Mouse (Mus musculus) liver, postnatal 0 days (tissue): ENCODE measurements around the gene Panx2. TPM values are rescaled to one million over a fixed set of nuclear protein-coding genes. Genes with fewer than 3 reads are reported as not detected.

Experiments
- ATAC-seq: fragments of 200-750 bp; cut with Nextera tagmentation; 2 replicates; pipeline ENCODE4 v1.8.0; 2017; ENCODE audit warnings: mild to moderate bottlenecking, moderate library complexity
- DNase-seq: peaks from one replicate; pipeline ENCODE4 v3.0.0-alpha.2; 2016
- H3K27ac ChIP-seq: fragments of 300-500 bp; sonication (generic); 2 replicates; pipeline ENCODE4 v1.5.1; 2014; ENCODE audit warnings: antibody characterized with exemption, moderate library complexity, mild to moderate bottlenecking, low read depth
- H3K27me3 ChIP-seq: fragments of 300-500 bp; sonication (generic); 2 replicates; pipeline ENCODE4 v1.6.1; 2014; ENCODE audit warnings: low read length, control low read depth, mixed read lengths; ENCODE audit not compliant: insufficient read depth
- H3K36me3 ChIP-seq: fragments of 300-500 bp; sonication (generic); replicated peaks from 2 replicates; pipeline ENCODE4 v1.6.1; 2014; ENCODE audit warnings: mild to moderate bottlenecking, control low read depth, low read length, moderate library complexity, mixed read lengths; ENCODE audit not compliant: insufficient read depth
- H3K4me1 ChIP-seq: fragments of 300-500 bp; sonication (generic); 2 replicates; pipeline ENCODE4 v1.6.1; 2014; ENCODE audit warnings: antibody characterized with exemption, mild to moderate bottlenecking, control low read depth; ENCODE audit not compliant: insufficient read depth
- H3K4me2 ChIP-seq: fragments of 300-500 bp; sonication (generic); 2 replicates; pipeline ENCODE4 v1.6.1; 2014; ENCODE audit warnings: low read depth, mild to moderate bottlenecking, low read length, moderate library complexity, mixed read lengths
- H3K4me3 ChIP-seq: fragments of 300-500 bp; sonication (generic); 2 replicates; pipeline ENCODE4 v1.5.1; 2014; ENCODE audit warnings: low read depth, low read length
- H3K9ac ChIP-seq: fragments of 300-500 bp; sonication (generic); replicated peaks from 2 replicates; pipeline ENCODE4 v1.6.1; 2014; ENCODE audit warnings: mild to moderate bottlenecking, moderate library complexity
- H3K9me3 ChIP-seq: fragments of 300-500 bp; sonication (generic); 2 replicates; pipeline ENCODE4 v1.6.1; 2016; ENCODE audit warnings: mild to moderate bottlenecking, control low read depth, low read length, mixed read lengths
- CTCF ChIP-seq: sonication (generic); IDR thresholded peaks from 2 replicates; pipeline ENCODE4 v1.5.1; 2016; ENCODE audit warnings: antibody characterized with exemption, low read depth
- EP300 ChIP-seq: IDR thresholded peaks from 2 replicates; pipeline ENCODE4 v1.6.1; 2016; ENCODE audit warnings: antibody characterized with exemption, low read depth, mild to moderate bottlenecking
- WGBS: fragments of 180-500 bp; shearing (Covaris S2); extraction: QIAGEN DNeasy Blood & Tissue Kit; methylation state at CpG from one replicate; pipeline ENCODE4 v1.1.7; 2014; ENCODE audit not compliant: insufficient replicate concordance; 5-methylcytosine and 5-hydroxymethylcytosine counted together
- polyA plus RNA-seq: library from polyadenylated mRNA; unstranded; fragments of >200 nt; fragmentation: Nextera tagmentation; extraction: Ambion mirVana; gene quantifications from 2 replicates; pipeline ENCODE4 v1.2.1, GENCODE M21; 2015

Panx2 gene
- polyA plus RNA-seq, 1 experiment from 2014 or later = not detected

DNA sequence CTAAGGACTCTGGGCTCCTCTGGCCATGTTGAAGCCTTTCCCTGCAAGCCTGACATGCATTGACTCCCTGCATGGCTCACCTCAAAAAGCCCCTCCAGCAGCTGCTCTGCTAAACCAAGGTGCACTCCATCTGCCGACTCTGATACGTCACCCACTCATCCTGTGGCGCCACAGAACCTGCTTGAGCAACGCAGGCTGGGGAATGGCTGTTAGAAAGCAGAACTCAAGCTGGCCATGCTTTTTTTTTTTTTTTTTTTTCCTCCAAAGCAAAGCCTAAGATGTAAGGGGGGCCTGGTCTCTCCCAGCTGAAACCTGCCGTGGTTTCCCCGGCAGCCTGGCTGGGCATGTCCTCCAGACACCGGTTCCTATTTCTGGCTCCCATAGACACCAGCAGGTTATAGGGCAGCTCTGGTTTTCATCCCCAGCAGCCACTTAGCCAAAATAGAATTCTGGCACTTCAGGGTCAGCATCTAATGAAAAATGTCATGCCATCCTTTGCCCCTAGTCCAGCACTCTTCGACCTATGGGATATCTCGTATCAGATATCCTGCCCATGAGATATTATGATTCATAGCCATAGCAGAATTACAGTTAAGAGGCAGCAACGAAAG is 14.6 kb downstream of the Panx2 start:
- ATAC-seq (no peak), DNase-seq (peak; percentile 49)
- TF ChIP-seq EP300 (no peak), CTCF (no peak)
- 55% methylated on average over 10 of the region's 10 CpGs for WGBS
- peaks cover 36% of the 10 kb centered on the region for H3K4me1 ChIP-seq
- 0 out of 2 replicates have a peak, but pooled peaks cover 3% of the 10 kb centered on the region for H3K27me3 ChIP-seq
- H3K36me3 ChIP-seq = no peaks in the 10 kb centered on the region
- H3K9ac ChIP-seq = no peak overlapping the region
- 0 out of 2 replicates have a peak overlapping the region, but pooled peaks have one; percentile 18 for H3K4me2 ChIP-seq
- 0 out of 2 replicates have a peak overlapping the region, but pooled peaks have one; percentile 6 for H3K27ac ChIP-seq
- no peaks in the 10 kb centered on the region for H3K9me3 ChIP-seq
- no peak overlapping the region for H3K4me3 ChIP-seq

DNA sequence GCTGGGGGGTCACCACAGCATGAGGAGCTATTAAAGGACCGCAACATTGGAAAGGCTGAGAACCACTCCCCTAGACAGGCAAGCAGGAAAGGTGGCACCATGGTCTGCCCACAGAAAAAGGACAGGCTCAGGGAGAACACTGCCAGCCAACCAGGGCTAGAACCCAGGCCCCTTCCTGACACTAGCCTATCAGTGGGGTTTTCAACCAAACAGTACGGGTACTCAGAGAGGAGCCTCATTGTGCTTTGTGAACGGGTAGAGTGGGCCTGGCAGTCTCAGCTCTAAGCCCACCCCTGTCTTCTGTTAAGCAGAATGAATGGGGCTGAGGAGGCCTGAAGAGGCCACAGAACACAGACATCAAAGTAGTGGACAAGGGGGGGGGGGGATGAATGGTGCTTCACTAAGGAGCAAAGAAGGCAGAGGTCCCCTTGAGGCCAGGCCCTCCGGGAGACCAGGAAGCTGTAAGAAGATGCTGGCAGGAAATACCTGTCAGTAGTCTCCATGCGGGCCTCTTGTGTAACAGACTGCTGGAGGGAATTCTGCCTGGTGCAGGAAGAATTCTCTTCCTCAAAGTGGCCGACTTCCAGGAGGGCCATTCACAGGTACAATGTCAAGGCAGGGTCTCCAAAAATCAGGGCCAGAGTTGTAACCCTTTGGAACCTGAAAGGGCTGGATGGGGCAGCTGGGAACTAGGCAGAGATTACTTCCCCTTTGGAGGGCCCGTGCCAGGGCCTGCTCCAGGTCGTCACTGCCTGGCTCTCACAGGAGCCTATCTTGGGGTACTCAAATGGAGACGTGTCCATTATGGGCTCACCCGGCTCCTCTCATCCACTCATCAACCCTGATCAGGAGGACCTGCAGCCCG is 15.3 kb downstream of the Panx2 start, which contains the start of gene Trabd:
Trabd (plus strand) TSS at position 512 of the 865 bp plus-strand sequence.
- ATAC-seq (no peak), DNase-seq (no peak)
- H3K27ac ChIP-seq = peak within 1 kb of the TSS; percentile 83
- H3K4me2 ChIP-seq = peak within 1 kb of the TSS; percentile 98
- no peaks in the 10 kb centered on the region for H3K9me3 ChIP-seq
- 34% methylated on average over 11 of the region's 11 CpGs for WGBS
- H3K4me3 ChIP-seq = peak within 1 kb of the TSS; percentile 82
- H3K9ac ChIP-seq = peak within 1 kb of the TSS; percentile 90
- TF ChIP-seq EP300 = no peak
- TF ChIP-seq CTCF = no peak
- peaks cover 36% of the 10 kb centered on the region for H3K4me1 ChIP-seq
- H3K27me3 ChIP-seq = no peaks in the 10 kb centered on the region
- 0 out of 2 replicates have a peak, but pooled peaks cover 2% of the 10 kb centered on the region for H3K36me3 ChIP-seq

DNA sequence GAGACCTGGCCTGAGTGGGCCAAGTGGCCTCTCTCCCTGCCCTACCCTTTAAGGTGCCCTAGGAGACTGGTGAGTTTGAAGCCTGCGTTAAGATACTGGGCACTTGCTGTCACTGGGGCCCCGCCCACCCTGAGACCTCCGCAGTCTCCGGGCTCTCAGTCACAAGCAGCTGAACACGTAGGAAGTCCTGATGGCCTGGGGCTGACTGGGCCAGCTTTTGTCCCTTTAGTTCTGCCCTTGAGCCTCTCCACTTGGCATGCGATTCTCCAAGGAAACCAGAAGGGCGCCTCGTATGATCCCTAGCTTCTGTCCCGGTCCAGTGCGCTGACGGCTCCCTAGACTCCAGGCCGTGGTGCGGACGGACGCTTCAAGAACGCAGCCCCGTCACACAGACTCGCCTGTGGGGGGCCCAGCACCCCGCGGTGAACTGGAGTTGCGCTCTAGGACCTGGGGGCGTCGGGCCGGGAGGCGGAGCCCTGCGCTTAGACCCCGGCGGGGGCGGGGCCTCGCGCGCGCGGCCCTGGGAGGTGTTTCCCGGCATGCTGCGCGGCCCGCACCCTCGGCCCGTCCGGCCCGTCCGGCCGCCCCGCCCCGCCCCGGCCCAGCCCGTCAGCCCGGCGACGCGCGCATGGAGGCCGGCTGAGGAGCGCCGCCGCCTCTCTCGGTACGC is 16.1 kb downstream of the Panx2 start:
- DNase-seq (peak; percentile 91), ATAC-seq (peak; percentile 89)
- H3K27ac ChIP-seq = peak overlapping the region; percentile 83
- H3K9me3 ChIP-seq = no peaks in the 10 kb centered on the region
- H3K36me3 ChIP-seq = 0 out of 2 replicates have a peak, but pooled peaks cover 4% of the 10 kb centered on the region
- no peak for TF ChIP-seq EP300
- peak; percentile 29 for TF ChIP-seq CTCF
- H3K4me2 ChIP-seq = peak overlapping the region; percentile 98
- H3K27me3 ChIP-seq = no peaks in the 10 kb centered on the region
- H3K4me1 ChIP-seq = peaks cover 36% of the 10 kb centered on the region
- H3K4me3 ChIP-seq = peak overlapping the region; percentile 82
- WGBS = 2% methylated on average over 43 of the region's 59 CpGs
- H3K9ac ChIP-seq = peak overlapping the region; percentile 90

DNA sequence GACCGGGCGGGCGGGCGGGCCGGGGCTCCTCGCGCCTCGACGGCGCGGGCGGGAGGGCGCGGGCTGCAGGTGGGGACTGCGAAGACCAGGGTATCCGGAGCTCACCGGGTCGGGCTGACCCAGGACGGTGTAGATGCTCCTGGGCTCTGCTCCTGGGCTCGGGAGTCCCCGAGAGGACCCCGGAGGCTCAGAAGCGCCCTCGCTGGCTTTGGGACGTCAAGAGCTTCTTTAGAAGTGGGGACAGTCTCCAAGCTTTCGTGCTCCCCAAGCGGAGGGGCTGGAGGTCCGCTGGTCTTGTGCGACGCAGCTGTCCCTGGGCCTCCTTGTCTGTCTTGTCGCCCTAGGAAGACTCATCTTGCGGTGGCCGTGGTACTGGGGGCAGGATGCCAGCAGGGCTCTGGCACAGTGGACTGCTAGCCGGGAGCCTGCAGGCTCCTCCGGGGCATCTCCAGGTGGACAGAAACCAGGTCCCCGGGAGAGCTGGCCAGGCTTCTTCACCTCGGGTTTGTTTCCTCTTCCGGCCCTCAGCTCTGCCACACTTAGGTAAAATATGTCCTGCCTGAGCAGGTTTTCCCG is 16.7 kb downstream of the Panx2 start:
- H3K4me1 ChIP-seq = peaks cover 36% of the 10 kb centered on the region
- under 1% methylated on average over 36 of the region's 39 CpGs for WGBS
- H3K9me3 ChIP-seq = no peaks in the 10 kb centered on the region
- DNase-seq (no peak), ATAC-seq (peak; percentile 26)
- peak overlapping the region; percentile 83 for H3K27ac ChIP-seq
- H3K9ac ChIP-seq = peak overlapping the region; percentile 90
- H3K27me3 ChIP-seq = no peaks in the 10 kb centered on the region
- H3K4me3 ChIP-seq = peak overlapping the region; percentile 82
- TF ChIP-seq EP300 = no peak
- TF ChIP-seq CTCF = no peak
- H3K4me2 ChIP-seq = peak overlapping the region; percentile 98
- peaks cover 4% of the 10 kb centered on the region; the same call in 1 of the 2 replicates for H3K36me3 ChIP-seq

DNA sequence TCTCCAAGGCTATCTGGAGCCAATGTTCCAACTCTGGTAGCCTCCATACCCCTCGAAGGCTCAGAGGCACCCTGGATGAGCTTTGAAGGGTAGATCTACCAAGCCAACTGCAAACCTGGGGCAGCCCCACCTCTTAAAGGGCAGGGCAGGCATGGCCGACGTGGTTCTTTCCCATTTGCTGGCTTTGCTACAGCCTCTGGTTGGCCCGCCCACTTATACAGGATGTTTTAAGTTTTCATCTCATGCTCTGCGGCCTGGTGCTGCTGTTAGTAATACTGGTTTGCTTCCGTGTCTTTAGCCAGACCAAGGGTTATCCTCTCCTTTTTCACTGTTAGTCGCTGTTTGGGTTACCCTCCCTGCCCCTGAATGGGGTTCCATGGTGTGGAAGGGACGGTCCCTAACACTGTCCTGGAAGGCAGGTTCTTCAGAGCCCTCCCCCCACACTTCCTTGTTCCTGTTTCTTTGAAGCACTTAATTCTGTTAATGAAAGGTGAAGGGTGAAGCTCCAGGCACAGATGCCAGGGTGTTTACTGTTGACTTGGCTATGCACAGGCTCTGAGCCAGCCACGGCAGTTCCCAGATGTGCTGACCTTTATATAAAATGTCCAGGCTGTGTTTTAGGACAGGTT is 18.8 kb downstream of the Panx2 start:
- Histone ChIP-seq H3K27ac (peak overlapping the region; percentile 83), H3K36me3 (peaks cover 19% of the 10 kb centered on the region), H3K27me3 (no peaks in the 10 kb centered on the region), H3K9me3 (no peaks in the 10 kb centered on the region), H3K9ac (peak overlapping the region; percentile 90), H3K4me2 (peak overlapping the region; percentile 98), H3K4me3 (peak overlapping the region; percentile 36; the same call in 1 of the 2 replicates), H3K4me1 (peaks cover 36% of the 10 kb centered on the region)
- 27% methylated on average over 9 of the region's 9 CpGs for WGBS
- DNase-seq (peak; percentile 77), ATAC-seq (peak; percentile 37)
- TF ChIP-seq EP300 = no peak
- TF ChIP-seq CTCF = no peak
